Mouse (Mus musculus): ENCODE results near the gene Mylk2. TPM values are rescaled to one million over a fixed set of nuclear protein-coding genes. Genes with fewer than 3 reads are reported as not detected.

Mylk2 gene
- total RNA-seq, 2 experiments from 2014 or later = not detected

Small RNA genes lying within 50 kb of the gene (microRNA-seq; reads per million reads assigned to microRNA genes)
- not detected for gene Mir5622

Other genes with a start within 250 kb of the Mylk2 start
- 100 to 1,000 TPM in 1 of 2 experiments, 10 to 100 TPM in 1; 99.7 to 115 TPM for gene H13, start 241.9 kb upstream of the Mylk2 start, total RNA-seq (2021)
- gene Mcts2, start 224.3 kb upstream of the Mylk2 start, total RNA-seq (2021) = 10 to 100 TPM; 22.9 to 28.1 TPM
- gene Id1, start 175.1 kb upstream of the Mylk2 start, total RNA-seq (2021) = 10 to 100 TPM; 20.6 to 24.5 TPM
- 1 to 10 TPM; 1.7 to 1.8 TPM for gene Cox4i2, start 157.2 kb upstream of the Mylk2 start, total RNA-seq (2021)
- gene Bcl2l1, start 79.6 kb upstream of the Mylk2 start, total RNA-seq (2021) = 100 to 1,000 TPM; 118 to 123 TPM
- 1 to 10 TPM; 4.3 to 5.0 TPM for gene Tpx2, start 63.4 kb upstream of the Mylk2 start, total RNA-seq (2021)
- 1 to 10 TPM; 1.0 to 1.7 TPM for gene Foxs1, start 21.9 kb downstream of the Mylk2 start, total RNA-seq (2021)
- gene Dusp15, start 40.3 kb downstream of the Mylk2 start, total RNA-seq (2021) = 10 to 100 TPM; 20.1 to 23.6 TPM
- gene Ttll9, start 51.1 kb downstream of the Mylk2 start, total RNA-seq (2021) = 1 to 10 TPM; 3.9 to 4.6 TPM
- 10 to 100 TPM; 59.8 to 60.9 TPM for gene Pdrg1, start 104.1 kb downstream of the Mylk2 start, total RNA-seq (2021)
- gene Xkr7, start 120.5 kb downstream of the Mylk2 start, total RNA-seq (2021) = 10 to 100 TPM; 11.8 to 12.4 TPM
- gene Ccm2l, start 154.6 kb downstream of the Mylk2 start, total RNA-seq (2021) = 1 to 10 TPM; 6.8 to 7.1 TPM
- 1 to 10 TPM; 2.4 to 3.0 TPM for gene Hck, start 197.1 kb downstream of the Mylk2 start, total RNA-seq (2021)
- 100 to 1,000 TPM; 123 to 128 TPM for gene Tm9sf4, start 250.0 kb downstream of the Mylk2 start, total RNA-seq (2021)

All from left cerebral cortex, postnatal 10 days (tissue).